Mouse (Mus musculus): ENCODE data around the gene Sash3. TPM values are rescaled to one million over a fixed set of nuclear protein-coding genes. Genes with fewer than 3 reads are reported as not detected.

The Sash3 gene
- 185 TPM for total RNA-seq (2023)

DNA sequence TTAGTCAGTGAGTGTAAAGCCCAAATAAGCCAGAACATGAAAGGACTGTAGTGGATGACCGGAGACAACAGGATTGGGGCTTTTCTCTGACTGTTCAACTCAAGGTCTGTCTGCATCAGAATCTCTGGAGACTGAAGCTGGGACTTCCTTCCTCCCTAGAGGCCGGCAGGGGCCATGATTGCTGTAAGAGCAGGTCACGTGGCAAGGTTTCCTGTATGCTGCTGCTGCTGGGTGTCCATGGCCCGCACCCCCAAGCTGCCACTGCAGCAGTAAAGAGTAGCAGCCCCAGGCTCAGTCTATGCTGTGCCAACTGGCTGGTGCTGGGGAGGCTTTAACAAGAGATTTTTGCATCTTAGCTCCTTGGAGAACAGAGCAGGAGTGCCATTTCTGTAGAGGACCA lies at the start of gene Sash3:
Gene Sash3, plus strand, starts transcription at position 175 of the 400 bp plus-strand sequence.

DNA sequence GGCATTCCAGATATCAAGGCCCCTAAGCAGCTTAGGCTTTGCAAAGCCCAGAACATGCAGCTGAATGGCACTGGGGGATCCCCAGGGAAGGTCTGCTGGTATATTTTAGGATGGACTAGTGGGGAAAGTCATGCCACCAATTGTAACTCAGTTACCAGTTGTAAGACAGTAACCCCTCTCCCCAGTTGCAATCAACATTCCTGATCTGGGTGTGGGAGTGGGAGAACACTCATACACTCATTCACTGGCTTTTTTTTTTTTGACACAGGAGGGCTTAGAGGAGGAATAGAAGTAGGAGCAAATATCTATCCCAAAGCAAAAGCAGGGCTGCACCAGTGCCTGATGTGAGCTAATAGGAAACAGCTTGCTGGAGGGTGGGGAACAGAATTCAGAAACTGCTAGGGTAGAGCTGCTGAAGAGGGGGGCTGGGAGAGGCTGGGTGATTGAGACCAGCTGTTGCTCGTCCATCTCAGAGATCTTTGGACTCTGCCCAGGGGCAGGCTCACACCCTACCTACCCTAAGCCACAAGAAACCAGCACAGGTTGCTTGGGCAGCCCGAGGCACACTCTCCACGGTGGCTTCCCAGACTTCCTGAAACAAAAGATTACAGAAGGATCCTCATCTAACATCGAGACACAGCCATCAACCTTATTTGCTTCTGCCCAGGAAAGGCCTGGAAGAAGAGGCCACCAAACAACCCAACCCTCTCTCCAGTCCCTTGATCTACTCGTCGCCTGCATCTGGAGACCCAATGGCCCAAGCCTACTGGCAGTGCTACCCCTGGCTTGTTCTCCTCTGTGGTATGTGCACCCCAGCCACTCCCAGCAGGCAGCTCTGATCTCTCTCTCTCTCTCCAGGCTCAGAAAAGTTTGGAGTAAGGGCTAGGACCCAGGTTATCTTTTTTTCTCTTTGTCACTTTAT lies 37.6 kb upstream of the Sash3 start, which contains the start of gene Xpnpep2:
Gene Xpnpep2, plus strand, starts transcription at position 332 of the 922 bp plus-strand sequence.

DNA sequence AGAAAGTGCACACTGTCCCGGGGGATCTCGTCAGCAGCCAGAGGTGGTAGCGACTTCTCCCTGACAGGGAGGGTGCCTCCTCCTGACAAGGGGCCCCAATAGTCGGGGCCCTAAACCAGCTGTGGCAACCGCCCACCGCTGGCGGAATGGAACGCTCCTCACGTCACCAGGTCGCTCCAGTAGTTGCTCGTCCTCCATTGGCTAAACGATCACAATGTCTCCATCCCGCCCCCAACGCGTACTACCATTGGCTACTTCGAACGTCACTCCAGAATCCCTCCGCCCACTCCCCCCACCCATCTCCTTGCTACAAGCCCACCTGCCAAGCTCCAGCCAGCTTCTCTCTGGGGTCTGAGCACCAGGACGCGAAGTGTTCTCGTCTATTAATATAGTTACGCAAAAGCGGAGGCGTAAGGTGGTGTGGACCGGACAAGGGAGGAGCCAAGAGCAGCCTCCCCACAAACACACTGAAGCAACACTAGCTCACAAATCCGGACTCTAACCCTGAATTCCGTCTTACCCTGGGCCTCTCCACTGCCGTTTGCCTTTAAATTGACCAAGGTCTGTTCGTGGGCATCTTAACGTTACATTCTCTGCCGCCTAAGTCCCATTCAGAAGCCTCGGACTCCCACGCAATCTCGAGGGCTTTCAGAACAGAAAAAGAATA lies 62.4 kb downstream of the Sash3 start, which contains the start of gene Zdhhc9:
Gene Zdhhc9, minus strand, starts transcription at position 360 of the 667 bp plus-strand sequence.

Other genes starting within 250 kb of the Sash3 start
- 12.1 TPM for gene Ocrl, start 234.0 kb upstream of the Sash3 start, total RNA-seq (2023)
- 0.28 TPM for gene Apln, start 111.6 kb upstream of the Sash3 start, total RNA-seq (2023)
- gene Xpnpep2, start 37.7 kb upstream of the Sash3 start, total RNA-seq (2023): not detected
- gene Zdhhc9, start 62.4 kb downstream of the Sash3 start, total RNA-seq (2023): 23.1 TPM
- gene Utp14a, start 110.4 kb downstream of the Sash3 start, total RNA-seq (2023): 41.6 TPM
- 12.2 TPM for gene Bcorl1, start 194.9 kb downstream of the Sash3 start, total RNA-seq (2023)

Measured in CD8-positive naive resting alpha-beta T cell, adult 57 days (primary cell).